Mouse (Mus musculus): ENCODE measurements around the gene H2al1g.
"Not testable (repeated sequence)": the region's sequence is repeated elsewhere in the genome, so short reads cannot be mapped to it uniquely, and the experiment has no call there.

GRCm38 (mm10) chrX:11298957-11299356 is 19.1 kb upstream of the H2al1g start, which contains the start of gene H2al1a:
- not testable (repeated sequence) for TF ChIP-seq CTCF (IDR thresholded peaks at IDR 0.05; ENCODE audit: extremely low read depth, insufficient read length, insufficient replicate concordance, low read depth, low read length); POLR2A (IDR thresholded peaks at IDR 0.05; ENCODE audit: low read depth, low read length)

Data from small intestine, adult 2 months (tissue).